Mouse (Mus musculus) limb, embryonic 14.5 days (tissue): ENCODE data around the gene Acad9. TPM values are rescaled to one million over a fixed set of nuclear protein-coding genes. Genes with fewer than 3 reads are reported as not detected.

ENCODE experiments used
- ATAC-seq: fragments of 200-750 bp; cut with Nextera tagmentation; 2 replicates; pipeline ENCODE4 v1.8.0; 2017; ENCODE audit warnings: low read depth, moderate number of reproducible peaks, moderate TSS enrichment; ENCODE audit not compliant: low FRiP score
- DNase-seq: peaks from one replicate; pipeline ENCODE4 v3.0.0-alpha.2; 2015; ENCODE audit warnings: low spot score
- H3K27ac ChIP-seq: fragments of 300-500 bp; sonication (generic); replicated peaks from 2 replicates; pipeline ENCODE4 v1.5.1; 2014; ENCODE audit warnings: low read depth, mild to moderate bottlenecking, low read length, moderate library complexity, mixed read lengths
- H3K27me3 ChIP-seq: fragments of 300-500 bp; sonication (generic); 2 replicates; pipeline ENCODE4 v1.6.1; 2014; ENCODE audit warnings: low read length, mixed read lengths; ENCODE audit not compliant: control insufficient read depth, insufficient read depth
- H3K36me3 ChIP-seq: fragments of 300-500 bp; sonication (generic); 2 replicates; pipeline ENCODE4 v1.6.1; 2014; ENCODE audit warnings: mild to moderate bottlenecking, low read length, moderate library complexity, mixed read lengths; ENCODE audit not compliant: control insufficient read depth, insufficient read depth
- H3K4me1 ChIP-seq: fragments of 300-500 bp; sonication (generic); 2 replicates; pipeline ENCODE4 v1.6.1; 2014; ENCODE audit warnings: antibody characterized with exemption, low read length, mixed read lengths; ENCODE audit not compliant: control insufficient read depth, insufficient read depth
- H3K4me2 ChIP-seq: fragments of 300-500 bp; sonication (generic); replicated peaks from 2 replicates; pipeline ENCODE4 v1.6.1; 2014; ENCODE audit warnings: low read depth, mild to moderate bottlenecking, low read length, moderate library complexity; ENCODE audit not compliant: severe bottlenecking
- H3K4me3 ChIP-seq: fragments of 300-500 bp; sonication (generic); replicated peaks from 2 replicates; pipeline ENCODE4 v1.5.1; 2014; ENCODE audit warnings: low read length
- H3K9ac ChIP-seq: fragments of 300-500 bp; sonication (generic); 2 replicates; pipeline ENCODE4 v1.6.1; 2014; ENCODE audit warnings: mild to moderate bottlenecking, low read depth, low read length, moderate library complexity; ENCODE audit not compliant: severe bottlenecking
- H3K9me3 ChIP-seq: fragments of 300-500 bp; sonication (generic); 2 replicates; pipeline ENCODE4 v1.6.1; 2016; ENCODE audit warnings: low read length; ENCODE audit not compliant: control insufficient read depth
- POLR2A ChIP-seq: fragments of 200-500 bp; IDR thresholded peaks from 2 replicates; pipeline ENCODE4 v1.8.0; 2012; ENCODE audit warnings: inconsistent platforms, mild to moderate bottlenecking, moderate library complexity, borderline replicate concordance; ENCODE audit not compliant: insufficient read depth, insufficient read length; ENCODE audit errors: extremely low read depth
- WGBS: fragments of 180-500 bp; shearing (Covaris S2); extraction: QIAGEN DNeasy Blood & Tissue Kit; methylation state at CpG from one replicate; pipeline ENCODE4 v1.1.7; 2014; 5-methylcytosine and 5-hydroxymethylcytosine counted together
- polyA plus RNA-seq, 2 experiments: library from polyadenylated mRNA; depleted of rRNA in 1 of 2; stranded (reverse) in 1 of 2; unstranded in 1 of 2; fragments of >200 nt; fragmentation: Nextera tagmentation in 1 of 2; extraction: Ambion mirVana in 1 of 2; gene quantifications; 2 replicates each; pipeline versions ENCODE4 v1.2.1 to v1.2.3; 2012 to 2014

The Acad9 gene
- polyA plus RNA-seq, 2 experiments = 46.8 to 117 TPM

- WGBS = 37% methylated on average over 2 of the region's 2 CpGs
- Histone ChIP-seq H3K4me1 (no peaks in the 10 kb centered on the region), H3K36me3 (no peaks in the 10 kb centered on the region), H3K4me2 (no peak overlapping the region), H3K9ac (no peak overlapping the region), H3K9me3 (no peaks in the 10 kb centered on the region), H3K27me3 (no peaks in the 10 kb centered on the region), H3K4me3 (no peak overlapping the region), H3K27ac (no peak overlapping the region)
- TF ChIP-seq POLR2A = no peak
- DNase-seq = peak; percentile 75
- ATAC-seq = no peak
These were observed 71.8 kb downstream of the Acad9 start for GRCm38 (mm10) chr3:36137560-36137959.

- ATAC-seq = no peak
- Histone ChIP-seq H3K4me3 (no peak overlapping the region), H3K4me2 (no peak overlapping the region), H3K9ac (no peak overlapping the region), H3K27ac (no peak overlapping the region), H3K36me3 (no peaks in the 10 kb centered on the region), H3K4me1 (no peaks in the 10 kb centered on the region), H3K27me3 (no peaks in the 10 kb centered on the region), H3K9me3 (no peaks in the 10 kb centered on the region)
- no peak for DNase-seq
- no peak for TF ChIP-seq POLR2A
- 69% methylated on average over 1 of the region's 1 CpGs for WGBS
These were observed 72.4 kb downstream of the Acad9 start for GRCm38 (mm10) chr3:36138171-36138660.

GRCm38 (mm10) chr3:36138996-36139395 is 73.2 kb downstream of the Acad9 start:
- ATAC-seq (no peak), DNase-seq (no peak)
- Histone ChIP-seq H3K4me3 (no peak overlapping the region), H3K27me3 (no peaks in the 10 kb centered on the region), H3K9ac (no peak overlapping the region), H3K4me1 (no peaks in the 10 kb centered on the region), H3K9me3 (no peaks in the 10 kb centered on the region), H3K4me2 (no peak overlapping the region), H3K27ac (no peak overlapping the region), H3K36me3 (no peaks in the 10 kb centered on the region)
- TF ChIP-seq POLR2A = no peak

Other genes starting within 250 kb of the Acad9 start
- 24.4 and 35.7 TPM in 2 replicates for gene Dcun1d1, start 128.5 kb upstream of the Acad9 start, polyA plus RNA-seq (2012; rRNA removed)
- gene Dcun1d1, start 128.5 kb upstream of the Acad9 start, polyA plus RNA-seq (2014; fragmentation: Nextera tagmentation; extraction: Ambion mirVana) = 86.8 and 88.7 TPM in 2 replicates
- 19.5 and 23.6 TPM in 2 replicates for gene Mccc1, start 65.3 kb upstream of the Acad9 start, polyA plus RNA-seq (2012; rRNA removed)
- 29.3 and 30.8 TPM in 2 replicates for gene Mccc1, start 65.3 kb upstream of the Acad9 start, polyA plus RNA-seq (2014; fragmentation: Nextera tagmentation; extraction: Ambion mirVana)
- gene Ccdc144b, start 12.4 kb upstream of the Acad9 start, polyA plus RNA-seq (2012; rRNA removed) = not detected in 2 replicates
- gene Ccdc144b, start 12.4 kb upstream of the Acad9 start, polyA plus RNA-seq (2014; fragmentation: Nextera tagmentation; extraction: Ambion mirVana) = not detected in 2 replicates
- 3.9 and 4.4 TPM in 2 replicates for gene D3Ertd254e, start 85.0 kb downstream of the Acad9 start, polyA plus RNA-seq (2012; rRNA removed)
- gene D3Ertd254e, start 85.0 kb downstream of the Acad9 start, polyA plus RNA-seq (2014; fragmentation: Nextera tagmentation; extraction: Ambion mirVana) = 10.0 and 11.4 TPM in 2 replicates
- gene Qrfpr, start 156.3 kb downstream of the Acad9 start, polyA plus RNA-seq (2012; rRNA removed) = 0.17 and 0.29 TPM in 2 replicates
- gene Qrfpr, start 156.3 kb downstream of the Acad9 start, polyA plus RNA-seq (2014; fragmentation: Nextera tagmentation; extraction: Ambion mirVana) = 0.11 and 0.32 TPM in 2 replicates